Mouse (Mus musculus) MEL (cell line): ENCODE results near the gene Uxt. TPM values are rescaled to one million over a fixed set of nuclear protein-coding genes. Genes with fewer than 3 reads are reported as not detected.

Experiments
- DNase-seq: peaks from one replicate; pipeline ENCODE4 v3.0.0; 2011; ENCODE audit warnings: low read depth, low spot score
- H3K27ac ChIP-seq: 2 replicates; pipeline ENCODE4 v1.5.1; 2012; ENCODE audit warnings: low read depth, mild to moderate bottlenecking, control low read depth, low read length, moderate library complexity; ENCODE audit not compliant: control insufficient read depth
- H3K27me3 ChIP-seq, 2 experiments: fragments of 150-350 bp in 1 of 2; sonication (generic) in 1 of 2; 2 replicates each; pipeline ENCODE4 v1.6.1; 2012; ENCODE audit warnings: low read length in 2 of 2, mild to moderate bottlenecking in 2 of 2, improper control_type of control experiment in 1 of 2, moderate library complexity in 1 of 2; ENCODE audit not compliant: insufficient read depth in 2 of 2, control insufficient read depth in 1 of 2
- H3K36me3 ChIP-seq, 2 experiments: 2 replicates each; pipeline ENCODE4 v1.6.1; 2012 to 2014; ENCODE audit warnings: low read length in 2 of 2, improper control_type of control experiment in 1 of 2, inconsistent platforms in 1 of 2, mild to moderate bottlenecking in 1 of 2; ENCODE audit not compliant: insufficient read depth in 2 of 2, control insufficient read depth in 1 of 2
- H3K4me1 ChIP-seq, 2 experiments: fragments of 150-350 bp in 1 of 2; sonication (generic) in 1 of 2; 2 replicates each; pipeline ENCODE4 v1.6.1; 2012; ENCODE audit warnings: low read length in 2 of 2, improper control_type of control experiment in 1 of 2, mild to moderate bottlenecking in 1 of 2; ENCODE audit not compliant: insufficient read depth in 2 of 2, control insufficient read depth in 1 of 2
- H3K4me3 ChIP-seq, 2 experiments: fragments of 150-350 bp in 1 of 2; sonication (generic) in 1 of 2; 2 replicates each; pipeline ENCODE4 v1.5.1; 2012; ENCODE audit warnings: low read depth in 2 of 2, low read length in 2 of 2, mild to moderate bottlenecking in 2 of 2, moderate library complexity in 2 of 2, control low read depth in 1 of 2, improper control_type of control experiment in 1 of 2; ENCODE audit not compliant: control insufficient read depth in 1 of 2, insufficient read depth in 1 of 2
- H3K79me2 ChIP-seq: 2 replicates; pipeline ENCODE4 v1.6.1; 2012; ENCODE audit warnings: mild to moderate bottlenecking, low read length, moderate library complexity; ENCODE audit not compliant: control insufficient read depth, poor library complexity, insufficient read depth
- H3K9ac ChIP-seq: 2 replicates; pipeline ENCODE4 v1.6.1; 2012; ENCODE audit warnings: low read depth, mild to moderate bottlenecking, control low read depth, low read length, moderate library complexity; ENCODE audit not compliant: control insufficient read depth, poor library complexity, severe bottlenecking
- H3K9me3 ChIP-seq: fragments of 150-350 bp; sonication (generic); replicated peaks from 2 replicates; pipeline ENCODE4 v1.6.1; 2012; ENCODE audit warnings: mild to moderate bottlenecking, low read length, improper control_type of control experiment, moderate library complexity; ENCODE audit not compliant: insufficient read depth
- CHD1 ChIP-seq: IDR thresholded peaks from 2 replicates; pipeline ENCODE4 v1.6.1; 2012; ENCODE audit warnings: low read depth, mild to moderate bottlenecking, inconsistent platforms, low read length, improper control_type of control experiment
- CHD2 ChIP-seq: IDR thresholded peaks from 2 replicates; pipeline ENCODE4 v1.6.1; 2011; ENCODE audit warnings: low read length, improper control_type of control experiment
- E2F4 ChIP-seq: IDR thresholded peaks from 2 replicates; pipeline ENCODE4 v1.6.1; 2011; ENCODE audit warnings: low read depth, low read length, improper control_type of control experiment, borderline replicate concordance
- EP300 ChIP-seq, 2 experiments: IDR thresholded peaks; 2 replicates each; pipeline ENCODE4 v1.6.1; 2011; ENCODE audit warnings: improper control_type of control experiment in 2 of 2, low read length in 2 of 2, low read depth in 1 of 2, mild to moderate bottlenecking in 1 of 2
- GATA1 ChIP-seq: IDR thresholded peaks from 2 replicates; pipeline ENCODE4 v1.6.1; 2011; ENCODE audit warnings: low read depth, low read length, improper control_type of control experiment
- HCFC1 ChIP-seq: IDR thresholded peaks from 2 replicates; pipeline ENCODE4 v1.6.1; 2012; ENCODE audit warnings: low read depth, mild to moderate bottlenecking, inconsistent platforms, low read length, improper control_type of control experiment, moderate library complexity
- MAFK ChIP-seq: IDR thresholded peaks from 2 replicates; pipeline ENCODE4 v1.6.1; 2011; ENCODE audit warnings: low read depth, mild to moderate bottlenecking, low read length, improper control_type of control experiment, borderline replicate concordance
- MAX ChIP-seq: IDR thresholded peaks from 2 replicates; pipeline ENCODE4 v1.6.1; 2011; ENCODE audit warnings: low read length, improper control_type of control experiment
- MAZ ChIP-seq: IDR thresholded peaks from 2 replicates; pipeline ENCODE4 v1.6.1; 2012; ENCODE audit warnings: low read depth, mild to moderate bottlenecking, inconsistent platforms, low read length, improper control_type of control experiment
- MXI1 ChIP-seq: IDR thresholded peaks from 2 replicates; pipeline ENCODE4 v1.6.1; 2011; ENCODE audit warnings: mild to moderate bottlenecking, low read depth, low read length, improper control_type of control experiment
- NELFE ChIP-seq: IDR thresholded peaks from 2 replicates; pipeline ENCODE4 v1.6.1; 2011; ENCODE audit warnings: low read depth, low read length, improper control_type of control experiment
- NRF1 ChIP-seq: IDR thresholded peaks from 2 replicates; pipeline ENCODE4 v1.6.1; 2014; ENCODE audit warnings: low read depth, mild to moderate bottlenecking, inconsistent platforms, low read length, improper control_type of control experiment, moderate library complexity; ENCODE audit not compliant: poor library complexity, insufficient read depth, severe bottlenecking
- POLR2A ChIP-seq, 2 experiments: IDR thresholded peaks; 2 replicates each; pipeline ENCODE4 v1.6.1; 2011 to 2012; ENCODE audit warnings: low read length in 2 of 2, mild to moderate bottlenecking in 2 of 2, control low read depth in 1 of 2, improper control_type of control experiment in 1 of 2, low read depth in 1 of 2, moderate library complexity in 1 of 2; ENCODE audit not compliant: control insufficient read depth in 1 of 2, insufficient read depth in 1 of 2, poor library complexity in 1 of 2
- POLR2AphosphoS2 ChIP-seq: IDR thresholded peaks from 2 replicates; pipeline ENCODE4 v1.6.1; 2011; ENCODE audit warnings: low read length, improper control_type of control experiment
- POLR2AphosphoS5 ChIP-seq: IDR thresholded peaks from 2 replicates; pipeline ENCODE4 v1.6.1; 2012; ENCODE audit warnings: low read depth, borderline replicate concordance, mild to moderate bottlenecking, inconsistent platforms, low read length, moderate library complexity, mixed read lengths
- SIN3A ChIP-seq: IDR thresholded peaks from 2 replicates; pipeline ENCODE4 v1.6.1; 2012; ENCODE audit warnings: low read length, improper control_type of control experiment, inconsistent platforms
- TBP ChIP-seq: IDR thresholded peaks from 2 replicates; pipeline ENCODE4 v1.8.0; 2011; ENCODE audit warnings: low read depth, low read length, improper control_type of control experiment
- USF1 ChIP-seq: IDR thresholded peaks from 2 replicates; pipeline ENCODE4 v1.6.1; 2014; ENCODE audit warnings: low read depth, mild to moderate bottlenecking, inconsistent platforms, low read length, improper control_type of control experiment, moderate library complexity
- USF2 ChIP-seq, 2 experiments: IDR thresholded peaks; 2 replicates each; pipeline ENCODE4 v1.6.1; 2011 to 2012; ENCODE audit warnings: improper control_type of control experiment in 2 of 2, low read length in 2 of 2, borderline replicate concordance in 1 of 2, inconsistent platforms in 1 of 2, low read depth in 1 of 2, mild to moderate bottlenecking in 1 of 2; ENCODE audit not compliant: insufficient read depth in 1 of 2
- ZMIZ1 ChIP-seq: IDR thresholded peaks from 2 replicates; pipeline ENCODE4 v1.6.1; 2012; ENCODE audit warnings: low read depth, mild to moderate bottlenecking, inconsistent platforms, low read length, improper control_type of control experiment, moderate library complexity
- polyA plus RNA-seq, 2 experiments: library from polyadenylated mRNA; stranded (reverse) in 1 of 2; unstranded in 1 of 2; fragments of >175 nt in 1 of 2; fragments of >200 nt in 1 of 2; gene quantifications; 2 replicates each; pipeline versions ENCODE4 v1.2.1 to v1.2.4; 2012; ENCODE audit warnings: low replicate concordance in 2 of 2, low read depth in 1 of 2; ENCODE audit not compliant: insufficient read length in 2 of 2, insufficient read depth in 1 of 2, missing spikeins in 1 of 2
- total RNA-seq: library from RNA; depleted of rRNA; stranded (reverse); fragments of 300-350 nt; gene quantifications from 2 replicates; pipeline ENCODE4 v1.2.3, GENCODE M21; 2012

Uxt gene
- total and polyA plus RNA-seq, 3 experiments = 62.3 to 88.8 TPM; not detected in 1

DNA sequence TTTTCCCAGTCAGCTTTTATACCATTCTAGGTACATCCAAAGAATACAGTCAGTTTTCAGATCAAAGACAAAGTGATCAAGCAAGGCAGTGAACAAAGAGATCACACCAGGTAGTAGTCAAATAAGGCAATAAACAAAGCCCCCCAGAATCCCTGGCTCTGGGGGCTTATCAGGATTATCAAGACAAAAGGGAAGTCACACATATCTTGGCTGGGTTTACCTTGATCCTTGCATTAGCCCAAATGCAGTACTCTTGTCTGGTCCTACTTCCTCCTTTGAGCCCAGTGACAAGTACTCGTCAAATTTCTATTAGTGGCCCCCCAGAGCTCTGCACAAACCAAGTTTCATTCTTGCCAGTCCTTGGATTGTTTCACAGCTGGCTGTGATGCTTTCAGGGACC, 19.1 kb upstream of the Uxt start:
- no peak overlapping the region for H3K4me3 ChIP-seq
- peaks cover 2 to 8% of the 10 kb centered on the region in 2 experiments; a peak in 2 of 4 replicates for H3K4me1 ChIP-seq
- no peak overlapping the region for H3K9ac ChIP-seq
- TF ChIP-seq USF2 (IDR thresholded peaks at IDR 0.05; ENCODE audit: borderline replicate concordance in 1 of 2, insufficient read depth in 1 of 2, low read depth in 1 of 2, low read length in 2 of 2) (no peak), TBP (no peak), EP300 (IDR thresholded peaks at IDR 0.05; ENCODE audit: low read depth in 1 of 2, low read length in 2 of 2) (peak in 1 of 2 experiments; percentile 49; a peak in 1 of 4 replicates), MXI1 (no peak), CHD1 (no peak), MAX (no peak), GATA1 (peak; percentile 65), MAFK (no peak), HCFC1 (no peak), USF1 (no peak), E2F4 (no peak)
- TF ChIP-seq, all 39 proteins: peak for 2
- no peaks in the 10 kb centered on the region for H3K9me3 ChIP-seq
- DNase-seq = peak; percentile 71
- no peak overlapping the region for H3K27ac ChIP-seq
- no peaks in the 10 kb centered on the region for H3K27me3 ChIP-seq
- H3K36me3 ChIP-seq = peaks cover 4 to 12% of the 10 kb centered on the region in 2 experiments; a peak in 3 of 4 replicates
- H3K79me2 ChIP-seq = no peaks in the 10 kb centered on the region

DNA sequence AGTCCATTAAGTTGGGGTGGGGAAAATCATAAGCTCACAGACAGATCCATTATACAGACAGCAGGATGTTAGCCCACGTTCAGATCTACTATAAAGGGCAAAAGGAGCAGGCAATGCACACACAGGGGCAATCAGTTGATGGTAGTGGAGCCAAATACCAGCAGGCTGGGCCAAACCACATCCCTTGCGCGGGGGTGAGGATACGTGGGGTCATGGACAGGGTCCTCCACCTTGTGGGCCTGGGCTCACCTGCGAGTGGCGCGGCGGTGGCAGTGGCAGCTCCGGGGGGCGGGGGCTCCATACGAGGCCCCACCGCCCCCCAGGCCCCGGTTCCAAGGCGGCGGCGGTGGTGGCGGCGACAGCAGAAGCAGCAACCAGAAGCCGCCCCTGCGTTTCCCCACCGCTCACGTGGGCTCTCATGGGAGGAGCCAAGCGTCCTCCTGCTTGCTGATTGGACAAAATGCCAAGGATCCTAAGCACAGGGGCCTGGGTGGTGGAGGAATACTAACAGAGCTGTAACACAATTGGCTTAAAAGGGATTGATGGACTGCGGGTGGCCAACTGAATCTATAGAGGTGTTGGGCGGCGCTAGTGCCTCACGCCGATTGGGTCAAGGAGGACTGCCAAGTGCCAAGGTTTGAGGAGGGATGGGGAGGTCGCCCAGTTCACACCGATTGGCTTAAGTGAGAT, 11.5 kb downstream of the Uxt start, which contains the start of gene Elk1:
Gene Elk1 (minus strand): TSS at position 418 of the 690 bp plus-strand sequence.
- Histone ChIP-seq H3K9ac (peak within 1 kb of the TSS; percentile 83), H3K4me1 (peaks cover 0 to 4% of the 10 kb centered on the region in 2 experiments; a peak in 1 of 4 replicates), H3K4me3 (peak within 1 kb of the TSS; percentile 87 to 92), H3K36me3 (peaks cover 5 to 10% of the 10 kb centered on the region in 2 experiments; a peak in 3 of 4 replicates), H3K27me3 (no peaks in the 10 kb centered on the region), H3K27ac (peak within 1 kb of the TSS; percentile 28), H3K9me3 (no peaks in the 10 kb centered on the region), H3K79me2 (peaks cover 2% of the 10 kb centered on the region; the same call in 1 of the 2 replicates)
- TF ChIP-seq CHD2 (no peak), MAZ (no peak; the same call in 1 of the 2 replicates), NELFE (peak; percentile 55), HCFC1 (peak; percentile 64; the same call in 1 of the 2 replicates), SIN3A (peak; percentile 74; the same call in 1 of the 2 replicates), ZMIZ1 (peak; percentile 71; the same call in 1 of the 2 replicates), MXI1 (peak; percentile 87), POLR2AphosphoS5 (no peak), USF1 (peak; percentile 95), USF2 (IDR thresholded peaks at IDR 0.05; ENCODE audit: borderline replicate concordance in 1 of 2, insufficient read depth in 1 of 2, low read depth in 1 of 2, low read length in 2 of 2) (peak in 1 of 2 experiments; percentile 69; a peak in 2 of 4 replicates), POLR2AphosphoS2 (peak; percentile 92), CHD1 (peak; percentile 95), GATA1 (no peak), NRF1 (no peak), POLR2A (IDR thresholded peaks at IDR 0.05; ENCODE audit: control insufficient read depth in 1 of 2, insufficient read depth in 1 of 2, low read depth in 1 of 2, low read length in 2 of 2, poor library complexity in 1 of 2) (peak in 1 of 2 experiments; percentile 52; a peak in 2 of 4 replicates), TBP (no peak), EP300 (IDR thresholded peaks at IDR 0.05; ENCODE audit: low read depth in 1 of 2, low read length in 2 of 2) (0 out of 4 replicates have a peak, but pooled peaks of 1 of the 2 experiments have one; percentile 9), MAX (peak; percentile 69), E2F4 (no peak)
- DNase-seq = peak; percentile 98
